Mouse (Mus musculus) bone marrow macrophage, adult 2 months (primary cell): ENCODE data around the gene Fmod.

ENCODE experiments used
- CTCF ChIP-seq: IDR thresholded peaks from 2 replicates; pipeline ENCODE4 v1.5.1; 2012; ENCODE audit warnings: low read depth, mild to moderate bottlenecking, low read length, moderate library complexity
- POLR2A ChIP-seq: IDR thresholded peaks from 2 replicates; pipeline ENCODE4 v1.6.1; 2012; ENCODE audit warnings: mild to moderate bottlenecking, low read depth, low read length, borderline replicate concordance

GRCm38 (mm10) chr1:134057736-134058135 lies 20.7 kb downstream of the Fmod start:
- no peak for TF ChIP-seq CTCF
- TF ChIP-seq POLR2A = no peak
